Mouse (Mus musculus) cerebellum, adult 2 months (tissue): ENCODE measurements at regions not wholly inside any gene's neighbourhood (a gene's known extent, or its start where the extent isn't known, plus 50 kb on each side); places are given as distances from the start of the nearest gene placed in this dataset.

Experiments used
- CTCF ChIP-seq: fragments of 200-500 bp; IDR thresholded peaks from 2 replicates; pipeline ENCODE4 v1.5.1; 2011; ENCODE audit warnings: low read depth, mild to moderate bottlenecking, control low read depth, low read length, moderate library complexity, borderline replicate concordance; ENCODE audit not compliant: insufficient read depth
- POLR2A ChIP-seq: fragments of 200-500 bp; IDR thresholded peaks from 2 replicates; pipeline ENCODE4 v1.6.1; 2011; ENCODE audit warnings: low read length, control low read depth, borderline replicate concordance; ENCODE audit not compliant: insufficient read depth

- TF ChIP-seq CTCF (no peak), POLR2A (no peak)
Observed at GRCm38 (mm10) chr12:109798846-109799245, 198.7 kb upstream of the Rtl1 start.
